Mouse (Mus musculus) gastrocnemius, postnatal 36 days (tissue): ENCODE measurements at regions not wholly inside any gene's neighbourhood (a gene's known extent, or its start where the extent isn't known, plus 50 kb on each side); places are given as distances from the start of the nearest gene placed in this dataset.
"Not testable (repeated sequence)": the region's sequence is repeated elsewhere in the genome, so short reads cannot be mapped to it uniquely, and the experiment has no call there.

Experiments used
- DNase-seq, 2 experiments: peaks; one replicate each; pipeline ENCODE4 v3.0.0; 2022
- intact Hi-C: fragments of 180-260 bp; cut with DNase I; formaldehyde crosslinking; loops from one replicate; pipeline ENCODE4 v1.15.1; 2025

DNA sequence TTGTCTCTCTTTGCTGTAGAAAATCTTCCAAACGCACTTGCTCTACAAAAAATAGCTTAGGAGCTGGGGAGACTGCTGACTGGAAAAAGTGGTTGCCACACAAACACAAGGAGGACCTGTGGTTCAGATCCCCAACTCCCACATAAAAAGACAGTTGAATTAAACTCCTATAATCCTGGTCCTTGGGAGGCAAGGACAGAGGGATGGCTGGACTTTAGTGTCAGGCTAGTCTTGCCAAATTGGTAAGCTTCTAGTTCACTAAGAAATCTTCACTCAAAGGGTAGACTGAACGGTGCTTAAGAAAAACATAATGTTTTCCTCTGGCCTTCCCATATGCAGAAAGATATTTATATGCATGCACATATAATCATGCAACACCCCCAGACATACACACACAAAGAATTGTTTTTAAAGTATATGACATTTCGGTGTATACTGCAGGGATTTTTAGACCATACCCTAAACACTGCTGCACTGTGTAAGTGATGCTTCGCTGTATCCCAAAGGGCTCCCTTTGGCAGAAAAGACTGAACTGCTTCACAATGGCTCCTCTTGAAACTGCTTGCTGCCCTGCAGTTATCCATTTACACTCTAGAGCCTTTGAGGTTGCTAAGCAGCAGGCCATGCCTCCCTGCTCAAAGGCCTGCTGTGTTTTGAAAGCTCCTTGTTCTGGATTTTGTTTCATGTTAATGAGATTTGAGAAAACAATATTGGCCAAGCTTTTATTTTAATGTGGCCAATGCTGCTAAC, 1299.3 kb downstream of the Zfp704 start:
- intact Hi-C loops = no loop called here
- no peak for DNase-seq

DNA sequence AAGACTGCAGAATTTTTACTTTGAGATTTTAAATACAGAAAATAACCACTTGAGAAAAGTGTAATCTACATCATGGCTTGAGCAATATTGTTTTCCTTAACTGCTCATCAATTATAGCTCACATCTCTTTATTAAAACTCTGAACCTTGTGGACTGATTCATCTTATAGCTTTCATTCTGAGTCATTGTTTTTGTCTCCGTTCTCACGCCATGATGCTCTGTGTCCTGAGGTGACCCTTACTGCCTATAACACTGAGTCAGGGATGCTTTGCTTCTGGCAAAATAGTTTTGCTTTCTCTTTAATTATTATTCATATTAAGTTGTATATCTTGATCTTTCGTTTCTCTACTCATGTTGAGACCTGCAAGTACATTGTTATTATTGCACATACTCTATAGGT, 1302.6 kb downstream of the Zfp704 start:
- no peak for DNase-seq
- intact Hi-C loops = no loop called here

- DNase-seq = no peak
- intact Hi-C loops = no loop called here
These were observed 1305.1 kb downstream of the Zfp704 start for GRCm38 (mm10) chr3:8304784-8305183.

DNA sequence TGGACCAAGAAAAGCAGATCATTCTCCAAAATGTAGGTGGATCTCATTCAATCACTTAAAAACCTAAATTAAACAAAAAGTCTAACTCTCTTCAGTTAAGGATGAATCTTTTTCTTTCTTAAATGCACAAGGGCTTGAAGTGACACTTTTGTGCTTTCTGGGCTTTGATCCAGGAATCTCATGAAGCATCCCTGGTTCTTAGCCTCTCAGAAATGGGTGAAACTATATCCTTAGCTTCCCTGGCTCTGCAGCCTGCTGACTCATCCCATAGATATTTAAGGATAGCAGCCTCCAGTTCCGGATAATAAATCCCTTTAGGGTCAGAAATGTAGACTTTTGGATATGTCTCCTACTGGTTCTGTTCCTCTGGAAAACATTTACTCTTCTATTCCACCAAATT, 1316.8 kb downstream of the Zfp704 start:
- DNase-seq = no peak
- intact Hi-C loops = no loop called here

- DNase-seq = no peak
- intact Hi-C loops = no loop called here
These were observed 1320.3 kb downstream of the Zfp704 start for GRCm38 (mm10) chr3:8289558-8289957.

- DNase-seq = no peak
- intact Hi-C loops = no loop called here
These were observed 1321.4 kb downstream of the Zfp704 start for GRCm38 (mm10) chr3:8288437-8288836.

- no peak for DNase-seq
- intact Hi-C loops = no loop called here
These were observed 1325.0 kb downstream of the Zfp704 start for GRCm38 (mm10) chr3:8284655-8285428.

- intact Hi-C loops = no loop called here
These were observed 1327.5 kb downstream of the Zfp704 start for GRCm38 (mm10) chr3:8282411-8282810.

DNA sequence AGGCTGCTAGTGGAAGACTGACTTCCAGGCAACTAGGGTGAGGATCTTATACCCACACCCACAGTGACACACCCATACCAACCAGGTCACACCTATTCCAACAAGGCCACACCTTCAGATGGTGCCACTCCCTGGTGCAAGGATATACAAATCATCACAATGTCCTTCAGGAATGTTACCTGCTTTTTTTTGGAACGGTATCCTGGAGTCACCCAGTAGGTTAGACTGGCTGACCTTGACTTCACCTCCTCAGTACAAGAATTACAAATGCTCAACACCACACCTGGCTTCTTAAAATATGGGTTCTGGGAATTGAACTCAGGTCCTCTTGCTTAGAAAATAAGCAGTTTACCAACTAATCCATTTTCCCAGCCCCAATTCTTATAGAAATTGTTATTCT, 1333.2 kb downstream of the Zfp704 start:
- intact Hi-C loops = no loop called here
- no peak for DNase-seq

More at GRCm38 (mm10) chr3:8282411-8282810, 1327.5 kb downstream of the Zfp704 start:
- DNase-seq = no peak

- DNase-seq = no peak
- intact Hi-C loops = no loop called here
These were observed 1339.0 kb downstream of the Zfp704 start for GRCm38 (mm10) chr3:8270935-8271298.

- intact Hi-C loops = no loop called here
These were observed 1339.6 kb downstream of the Zfp704 start for GRCm38 (mm10) chr3:8270009-8270934.

GRCm38 (mm10) chr3:8265783-8266182, 1344.1 kb downstream of the Zfp704 start:
- intact Hi-C loops = no loop called here
- no peak for DNase-seq

More at GRCm38 (mm10) chr3:8270009-8270934, 1339.6 kb downstream of the Zfp704 start:
- DNase-seq = no peak

DNA sequence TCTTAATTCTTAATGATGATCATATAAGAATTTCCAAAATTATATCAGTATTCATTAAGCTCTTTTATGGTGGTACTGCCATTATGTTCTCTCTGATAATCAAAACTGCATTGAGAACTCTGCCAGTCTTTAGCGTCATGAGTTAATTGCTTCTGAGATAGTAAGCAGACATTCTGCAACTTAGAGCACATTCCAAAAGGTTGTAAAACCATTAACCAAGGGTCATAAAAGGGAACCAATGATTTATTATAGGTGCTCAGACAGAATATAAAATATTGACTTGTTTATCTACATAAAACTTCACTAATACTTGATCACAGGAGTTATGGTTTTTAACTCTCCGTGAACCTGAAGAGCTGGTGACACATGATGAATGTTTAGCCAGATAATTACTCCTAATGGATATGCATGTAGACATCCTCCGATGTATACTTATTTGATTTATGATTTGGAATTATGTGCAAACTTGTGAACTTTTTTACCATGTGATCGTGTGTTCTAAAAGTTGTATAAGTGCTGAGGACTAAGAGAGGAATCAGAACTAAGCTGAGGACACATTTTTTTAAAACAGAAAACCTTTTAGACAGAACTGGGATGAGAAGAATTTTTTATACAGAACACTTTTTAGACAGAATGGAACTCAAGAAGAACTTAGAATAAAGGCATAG, 1345.4 kb downstream of the Zfp704 start:
- DNase-seq = no peak
- intact Hi-C loops = no loop called here

- intact Hi-C loops = no loop called here
- no peak for DNase-seq
These were observed 1352.6 kb downstream of the Zfp704 start for GRCm38 (mm10) chr3:8257293-8257692.

DNA sequence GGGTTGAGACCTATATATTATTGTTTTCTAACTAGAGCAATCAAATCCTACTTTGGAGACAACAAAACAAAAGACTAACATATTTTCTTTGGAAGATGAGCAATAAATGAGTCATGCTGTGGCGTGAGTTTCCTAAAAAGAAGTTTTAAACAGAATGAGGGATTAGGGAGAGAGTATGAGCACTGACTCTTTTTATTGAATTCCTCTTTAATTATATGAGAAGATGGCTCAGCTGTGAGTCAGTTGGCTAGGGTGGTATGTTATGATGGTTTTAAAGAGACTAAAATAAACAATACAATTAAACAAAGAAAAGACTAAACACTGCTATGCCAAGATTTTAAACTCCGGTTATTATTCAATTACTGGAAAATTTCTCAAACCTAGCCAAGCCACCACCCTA, 1357.6 kb downstream of the Zfp704 start:
- DNase-seq = no peak
- intact Hi-C loops = no loop called here

GRCm38 (mm10) chr3:8248911-8249310, 1361.0 kb downstream of the Zfp704 start:
- no peak for DNase-seq
- intact Hi-C loops = no loop called here

- peak in 1 of 2 experiments; percentile 21 for DNase-seq
- intact Hi-C loops = not testable (repeated sequence)
These were observed 1364.1 kb downstream of the Zfp704 start for GRCm38 (mm10) chr3:8245822-8246221.

DNA sequence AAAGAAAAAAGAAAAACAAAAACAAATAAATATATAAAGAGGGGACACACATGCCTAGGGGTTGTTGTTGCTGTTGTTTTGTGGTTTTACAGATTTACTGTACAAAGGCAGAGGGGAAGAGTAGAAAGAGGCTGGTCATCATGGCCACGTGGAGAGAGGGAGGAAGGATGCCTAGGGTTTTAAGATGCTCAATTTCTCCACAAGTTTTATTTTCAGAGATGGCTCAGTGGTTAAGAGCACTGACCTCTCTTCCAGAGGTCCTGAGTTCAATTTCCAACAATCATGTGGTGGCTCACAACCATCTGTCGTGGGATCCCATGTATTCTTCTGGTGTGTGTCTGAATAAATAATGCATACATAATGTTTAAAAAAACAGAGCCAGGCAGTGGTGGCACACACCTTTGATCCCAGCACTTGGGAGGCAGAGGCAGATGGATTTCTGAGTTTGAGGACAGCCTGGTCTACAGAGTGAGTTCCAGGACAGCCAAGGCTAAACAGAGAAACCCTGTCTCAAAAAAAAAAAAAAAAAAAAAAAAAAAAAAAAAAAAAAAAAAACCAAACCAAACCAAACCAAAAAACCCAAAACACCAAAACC, 1364.6 kb downstream of the Zfp704 start:
- peak in 1 of 2 experiments; percentile 7 for DNase-seq
- intact Hi-C loops = not testable (repeated sequence)

GRCm38 (mm10) chr3:8244526-8245194, 1365.2 kb downstream of the Zfp704 start:
- DNase-seq, intact Hi-C loops: not testable (repeated sequence)
